Mouse (Mus musculus) forebrain, embryonic 16.5 days (tissue): ENCODE results near the gene Ubxn4. TPM values are rescaled to one million over a fixed set of nuclear protein-coding genes. Genes with fewer than 3 reads are reported as not detected.

Experiments
- ATAC-seq: fragments of 200-750 bp; cut with Nextera tagmentation; 2 replicates; pipeline ENCODE4 v1.8.0; 2017; ENCODE audit warnings: mild to moderate bottlenecking, moderate library complexity
- H3K27ac ChIP-seq: fragments of 300-500 bp; sonication (generic); 2 replicates; pipeline ENCODE4 v1.5.1; 2014; ENCODE audit warnings: low read length, control low read depth
- H3K27me3 ChIP-seq: fragments of 300-500 bp; sonication (generic); replicated peaks from 2 replicates; pipeline ENCODE4 v1.6.1; 2014; ENCODE audit warnings: low read length; ENCODE audit not compliant: control insufficient read depth, insufficient read depth
- H3K36me3 ChIP-seq: fragments of 300-500 bp; sonication (generic); 2 replicates; pipeline ENCODE4 v1.6.1; 2014; ENCODE audit not compliant: control insufficient read depth, insufficient read depth
- H3K4me1 ChIP-seq: fragments of 300-500 bp; sonication (generic); replicated peaks from 2 replicates; pipeline ENCODE4 v1.6.1; 2014; ENCODE audit warnings: low read length; ENCODE audit not compliant: control insufficient read depth, insufficient read depth
- H3K4me2 ChIP-seq: fragments of 300-500 bp; sonication (generic); 2 replicates; pipeline ENCODE4 v1.6.1; 2014; ENCODE audit warnings: mild to moderate bottlenecking, low read length, control low read depth
- H3K4me3 ChIP-seq: fragments of 300-500 bp; sonication (generic); replicated peaks from 2 replicates; pipeline ENCODE4 v1.5.1; 2014; ENCODE audit warnings: mild to moderate bottlenecking, low read length, control low read depth
- H3K9ac ChIP-seq: fragments of 300-500 bp; sonication (generic); replicated peaks from 2 replicates; pipeline ENCODE4 v1.6.1; 2014; ENCODE audit warnings: low read depth, low read length, control low read depth
- H3K9me3 ChIP-seq: fragments of 300-500 bp; sonication (generic); 2 replicates; pipeline ENCODE4 v1.6.1; 2016; ENCODE audit warnings: low read length; ENCODE audit not compliant: control insufficient read depth
- WGBS: fragments of 180-500 bp; shearing (Covaris S2); extraction: QIAGEN DNeasy Blood & Tissue Kit; methylation state at CpG from one replicate; pipeline ENCODE4 v1.1.7; 2014; 5-methylcytosine and 5-hydroxymethylcytosine counted together
- microRNA counts: library from miRNA; unstranded; fragments of <30 nt; microRNA quantifications from one replicate; lab custom pipeline; 2016
- microRNA-seq: library from miRNA; unstranded; fragments of <30 nt; microRNA quantifications from one replicate; pipeline ENCODE4, GENCODE M21; 2017
- polyA plus RNA-seq: library from polyadenylated mRNA; unstranded; fragments of >200 nt; fragmentation: Nextera tagmentation; extraction: Ambion mirVana; gene quantifications from 2 replicates; pipeline ENCODE4 v1.2.1, GENCODE M21; 2015

Gene Ubxn4
- polyA plus RNA-seq, 1 experiment from 2014 or later: 71.1 TPM

GRCm38 (mm10) chr1:128328218-128328617 lies 84.5 kb downstream of the Ubxn4 start, which contains the start of gene Lct:
Lct (minus strand) TSS chr1:128328318.
- Histone ChIP-seq H3K27me3 (no peaks in the 10 kb centered on the region), H3K4me2 (no peak within 1 kb of the TSS), H3K27ac (no peak within 1 kb of the TSS), H3K4me3 (no peak within 1 kb of the TSS), H3K36me3 (peaks cover 6% of the 10 kb centered on the region; the same call in 1 of the 2 replicates), H3K9ac (no peak within 1 kb of the TSS), H3K9me3 (no peaks in the 10 kb centered on the region), H3K4me1 (no peaks in the 10 kb centered on the region)
- 77% methylated on average over 3 of the region's 3 CpGs for WGBS
- ATAC-seq: no peak

MicroRNA genes within 50 kb of the gene (microRNA counts, 519-probe panel; counts per million panel counts)
- 3,511 counts per million, percentile 88 among the panel's probes with 10 or more counts for microRNA mmu-miR-128 (lab: Ali Mortazavi, UCI)

Small RNA genes within 50 kb of the gene (microRNA-seq; reads per million reads assigned to microRNA genes)
- 3,676 reads per million, percentile 89 among the genes with 10 or more reads in this experiment for gene Mir128-1

Other genes with a start within 250 kb of the Ubxn4 start
- 4.7 and 6.4 TPM in 2 replicates for gene Zranb3, start 140.9 kb upstream of the Ubxn4 start, polyA plus RNA-seq
- gene R3hdm1, start 140.7 kb upstream of the Ubxn4 start, polyA plus RNA-seq: 95.8 and 109 TPM in 2 replicates
- gene Lct, start 84.4 kb downstream of the Ubxn4 start, polyA plus RNA-seq: 0.09 and 0.17 TPM in 2 replicates
- gene Mcm6, start 115.7 kb downstream of the Ubxn4 start, polyA plus RNA-seq: 95.3 and 113 TPM in 2 replicates
- 136 and 159 TPM in 2 replicates for gene Dars, start 173.4 kb downstream of the Ubxn4 start, polyA plus RNA-seq